Mouse (Mus musculus) cerebellum, adult 11 months (tissue): ENCODE data around the gene Zdhhc13.
A peak's percentile ranks its signal among the peaks of the same experiment; 100 is the strongest.

Source experiments
- DNase-seq: peaks from one replicate; pipeline ENCODE4 v3.0.0; 2022

The Zdhhc13 gene

DNA sequence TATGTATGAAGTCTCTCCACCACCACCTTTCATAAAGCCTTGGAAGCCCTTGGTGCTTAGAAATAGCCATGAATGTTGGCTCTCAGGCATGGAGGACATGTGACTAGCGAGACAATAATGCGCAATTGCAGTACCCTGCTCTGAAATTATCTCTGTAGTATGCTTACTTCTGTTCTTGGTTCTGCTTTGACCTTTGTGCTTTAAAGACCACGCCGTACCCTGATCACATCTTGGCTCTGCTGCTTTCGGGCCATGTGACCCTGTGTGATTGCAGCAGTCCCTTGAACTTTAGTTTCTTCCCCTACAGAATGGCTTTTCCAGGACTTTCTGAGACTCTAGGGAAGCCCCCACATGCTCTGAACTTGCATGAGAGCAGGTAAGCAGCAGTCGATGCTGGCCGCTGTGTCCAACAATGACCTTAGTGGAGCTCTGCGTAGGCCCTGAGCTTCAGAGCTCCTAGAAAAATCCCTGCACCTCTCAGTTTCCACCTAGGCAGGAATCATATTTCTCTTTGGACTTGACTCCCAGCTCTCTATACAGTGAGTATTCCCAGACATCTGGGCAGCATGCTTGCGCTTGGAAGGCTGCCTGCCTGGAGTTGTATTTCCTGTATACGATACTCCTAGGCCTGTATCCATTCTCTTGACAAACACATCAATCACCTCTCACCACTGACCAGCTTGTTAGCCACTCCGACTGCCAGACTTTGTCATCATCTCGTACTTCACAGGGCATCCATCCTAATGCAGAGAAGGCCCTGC lies 56.6 kb downstream of the Zdhhc13 start:
- DNase-seq = no peak

DNA sequence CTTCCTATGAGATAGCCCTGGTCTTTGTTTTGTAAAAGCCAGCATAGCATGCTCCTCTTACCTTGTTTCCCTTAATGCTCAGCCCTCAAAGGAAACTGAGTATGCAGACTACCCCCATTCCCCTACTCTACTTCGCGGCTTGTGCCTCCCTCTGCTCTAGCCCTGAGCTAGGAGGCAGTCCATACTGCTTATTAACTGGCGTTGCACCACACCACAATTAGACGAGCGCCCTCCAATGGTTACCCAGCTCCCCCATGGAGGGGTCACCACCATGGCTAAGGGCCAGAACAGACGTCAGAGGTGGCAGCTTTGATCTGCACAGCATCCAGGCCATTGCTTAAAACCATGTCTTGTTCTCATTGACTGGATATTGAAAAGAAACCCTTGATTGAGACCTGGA lies 58.0 kb downstream of the Zdhhc13 start:
- DNase-seq = no peak

DNA sequence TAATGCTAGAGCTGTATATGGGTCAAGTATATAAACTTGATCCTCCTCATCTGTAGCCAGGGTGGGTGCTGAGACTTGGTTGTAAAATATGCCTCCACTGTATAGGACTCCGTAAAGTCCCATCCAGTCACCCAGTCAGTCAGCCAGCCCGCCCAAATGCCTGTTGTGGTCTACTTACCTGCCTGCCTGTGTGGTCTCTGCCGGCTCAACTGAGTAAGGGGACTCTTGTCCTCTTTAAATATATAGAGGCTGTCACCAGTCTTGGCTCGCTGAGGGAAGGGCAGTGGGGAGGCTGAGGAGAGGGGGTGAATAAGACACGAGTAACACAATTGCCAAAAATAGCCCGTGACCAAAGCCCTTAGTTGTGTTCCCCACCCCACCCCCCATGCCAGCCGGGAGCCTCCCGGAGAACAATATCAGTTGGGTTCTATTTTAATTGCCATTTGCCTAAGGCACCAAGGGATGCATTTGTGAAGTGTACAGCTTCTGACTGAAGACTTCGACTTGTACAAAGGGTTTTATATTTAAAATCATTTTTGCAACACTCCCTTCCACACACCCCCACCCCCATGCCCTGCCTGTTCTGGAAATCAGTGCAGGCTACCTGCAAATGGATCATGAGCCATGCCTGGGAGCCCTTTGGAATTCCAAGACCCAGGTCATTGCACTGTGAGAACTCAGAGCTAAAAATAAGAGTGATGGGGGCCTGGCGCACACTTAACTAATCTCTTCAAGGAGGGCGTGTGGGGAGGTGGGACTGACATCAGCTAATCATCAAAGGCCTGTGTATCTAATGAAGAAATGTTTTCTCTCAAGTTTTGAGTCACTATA lies 59.2 kb downstream of the Zdhhc13 start, which contains the start of gene Csrp3:
Gene Csrp3, minus strand, starts transcription at position 214 of the 831 bp plus-strand sequence.
- no peak for DNase-seq

DNA sequence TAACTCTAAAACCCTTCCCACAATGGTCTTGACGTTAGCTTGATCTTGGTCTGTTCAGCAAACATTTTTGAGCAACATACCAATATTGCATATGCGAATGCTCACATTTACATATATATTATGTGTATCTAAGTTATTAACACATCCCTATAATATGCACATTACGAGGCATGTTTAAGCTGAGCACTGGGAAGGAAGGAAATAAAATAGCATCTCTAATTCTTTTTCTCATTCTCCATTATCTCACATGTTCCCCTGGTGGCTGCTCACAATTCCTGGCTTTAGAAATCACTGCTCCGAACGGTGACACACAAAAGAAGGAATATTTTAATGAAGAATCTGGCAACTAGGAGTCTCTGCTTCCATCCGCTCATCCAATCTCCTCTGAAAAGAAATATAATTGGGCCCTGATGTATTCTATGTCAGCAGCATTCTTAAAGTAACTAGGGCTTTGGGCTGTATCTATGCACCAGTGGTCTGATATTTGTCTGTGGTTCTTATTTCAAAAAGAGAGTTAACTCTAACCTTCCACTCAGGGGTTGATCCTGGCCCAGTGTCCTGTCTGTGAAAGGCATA lies 62.8 kb downstream of the Zdhhc13 start:
- no peak for DNase-seq

DNA sequence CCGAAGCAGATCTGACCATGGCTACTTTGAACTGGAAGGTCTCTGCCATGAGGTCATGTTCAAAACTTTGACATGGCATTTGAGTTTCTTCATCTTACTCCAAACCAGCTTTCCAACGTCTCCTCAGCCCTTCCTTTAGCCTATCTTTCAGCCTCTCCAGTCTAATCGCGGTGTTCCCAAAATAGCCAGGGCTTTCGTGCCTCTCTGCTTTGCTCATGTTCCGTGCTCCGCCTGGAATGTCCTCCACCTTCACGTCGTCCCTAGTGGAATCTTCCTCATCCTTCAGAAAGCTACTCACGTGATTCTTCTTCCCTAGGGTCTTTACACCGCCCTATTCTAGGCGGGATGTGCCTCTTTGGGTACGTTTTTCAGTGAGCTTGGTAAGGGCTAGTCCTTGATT lies 64.7 kb downstream of the Zdhhc13 start:
- no peak for DNase-seq

DNA sequence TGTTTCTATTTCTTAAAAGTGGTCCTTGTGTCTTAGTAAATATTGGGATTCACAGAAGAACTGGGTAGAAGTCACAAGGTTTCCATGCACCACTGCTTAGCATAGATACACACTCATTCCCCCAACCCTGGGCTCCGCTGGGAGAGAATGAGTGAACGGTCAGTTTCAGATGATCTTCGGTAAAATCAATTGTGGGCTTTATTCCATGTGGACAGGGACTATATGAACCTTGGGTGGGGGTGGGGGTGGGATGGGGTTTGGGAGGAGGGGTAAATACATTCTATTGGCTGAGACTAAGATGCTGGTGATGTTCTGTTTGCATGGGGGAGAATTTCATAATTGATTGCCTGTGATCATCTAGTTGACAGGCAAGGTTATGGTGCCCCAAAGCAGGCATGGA lies 66.7 kb downstream of the Zdhhc13 start:
- no peak for DNase-seq

DNA sequence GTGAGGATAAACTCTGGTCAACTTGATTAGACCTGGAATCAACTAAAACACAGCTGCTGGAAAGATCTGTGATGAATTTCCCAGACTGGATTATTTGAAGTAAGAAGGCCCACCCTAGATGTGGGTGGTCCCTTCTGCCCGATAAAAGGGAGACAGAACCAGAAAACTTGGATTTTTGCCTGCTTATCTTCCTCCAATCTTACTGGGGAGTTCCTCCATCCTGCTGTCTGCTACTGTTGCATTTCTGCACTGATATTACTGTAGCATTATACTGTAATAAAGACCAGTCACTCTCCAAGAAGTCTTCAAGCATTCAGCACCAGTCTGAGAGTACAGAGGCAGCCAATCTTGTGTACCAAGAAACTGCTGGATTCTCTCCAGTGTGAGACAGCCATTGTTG lies 69.5 kb downstream of the Zdhhc13 start:
- no peak for DNase-seq

DNA sequence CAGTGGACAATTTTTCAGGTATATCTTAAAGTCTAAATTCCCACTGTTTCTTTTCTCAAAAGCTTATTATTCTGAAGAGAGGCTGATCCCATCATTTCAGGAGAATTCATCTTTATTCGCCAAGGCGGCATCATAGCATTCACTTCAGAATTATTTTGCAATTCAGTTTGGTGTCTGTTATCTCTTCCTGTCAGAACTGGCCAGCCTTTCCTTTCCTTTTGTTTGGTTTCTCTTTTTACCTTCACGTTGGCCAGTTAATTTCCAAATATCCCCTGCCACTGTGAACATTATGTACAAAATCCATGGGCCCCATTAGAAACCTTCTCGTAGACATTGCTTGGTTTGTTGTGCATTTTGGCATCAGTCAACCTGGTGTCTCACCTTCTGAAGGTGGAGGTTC lies 70.6 kb downstream of the Zdhhc13 start:
- no peak for DNase-seq

DNA sequence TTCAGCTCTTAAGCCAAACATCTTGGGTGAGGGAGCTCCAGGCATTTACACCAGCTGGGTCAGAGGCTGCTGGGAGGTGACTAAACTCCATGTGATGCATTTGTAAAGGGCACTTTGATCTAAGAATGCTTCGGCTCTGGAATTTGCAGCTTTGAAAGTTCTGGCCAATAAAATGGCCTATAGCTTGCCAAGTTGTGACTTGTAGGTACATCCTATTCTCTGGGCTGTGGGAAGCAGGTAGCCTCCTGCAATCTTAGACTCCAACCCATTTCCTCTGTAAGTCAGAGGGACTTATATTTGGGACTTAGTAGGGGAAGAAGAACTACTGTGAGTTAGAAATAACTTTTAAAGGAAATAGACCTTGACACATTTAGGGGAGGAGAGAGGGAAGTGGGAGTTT lies 72.1 kb downstream of the Zdhhc13 start:
- DNase-seq = no peak

DNA sequence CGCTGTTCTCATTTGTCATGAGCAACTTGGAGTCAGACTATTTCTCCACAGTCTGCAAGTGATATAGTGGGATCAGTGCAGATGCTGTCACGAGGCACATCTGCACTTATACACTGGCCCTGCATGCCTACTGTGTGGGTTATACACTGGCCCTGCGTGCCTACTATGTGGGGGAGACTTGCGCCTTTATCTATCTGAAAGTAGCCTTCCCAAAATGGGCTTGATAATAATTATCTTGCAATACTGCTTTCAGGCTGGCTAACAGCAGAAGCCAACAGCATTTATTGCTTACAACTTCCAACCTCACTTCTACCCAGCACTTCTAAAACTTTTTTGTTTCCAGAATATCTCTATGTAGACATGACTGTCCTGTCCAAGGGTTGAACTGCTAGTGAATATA lies 73.0 kb downstream of the Zdhhc13 start:
- no peak for DNase-seq

DNA sequence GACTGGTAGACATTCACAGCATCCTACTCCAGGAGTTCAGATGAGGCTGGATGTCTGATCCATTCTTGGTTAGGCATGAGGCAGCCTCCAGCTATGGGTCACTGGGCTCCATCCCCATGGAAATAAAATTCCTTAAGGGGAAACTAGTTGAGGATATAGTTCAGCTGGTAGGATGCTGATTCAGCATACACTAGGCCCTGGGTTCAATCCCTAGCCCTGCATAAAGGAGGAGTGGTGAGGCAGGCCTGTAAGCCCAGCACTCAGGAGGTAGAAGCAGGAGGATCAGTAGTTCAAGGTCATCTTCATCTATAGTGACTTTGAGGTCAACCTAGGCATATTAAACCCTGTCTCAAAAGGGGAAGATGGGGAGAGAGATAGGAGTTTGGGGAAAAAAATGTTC lies 75.4 kb downstream of the Zdhhc13 start:
- no peak for DNase-seq

DNA sequence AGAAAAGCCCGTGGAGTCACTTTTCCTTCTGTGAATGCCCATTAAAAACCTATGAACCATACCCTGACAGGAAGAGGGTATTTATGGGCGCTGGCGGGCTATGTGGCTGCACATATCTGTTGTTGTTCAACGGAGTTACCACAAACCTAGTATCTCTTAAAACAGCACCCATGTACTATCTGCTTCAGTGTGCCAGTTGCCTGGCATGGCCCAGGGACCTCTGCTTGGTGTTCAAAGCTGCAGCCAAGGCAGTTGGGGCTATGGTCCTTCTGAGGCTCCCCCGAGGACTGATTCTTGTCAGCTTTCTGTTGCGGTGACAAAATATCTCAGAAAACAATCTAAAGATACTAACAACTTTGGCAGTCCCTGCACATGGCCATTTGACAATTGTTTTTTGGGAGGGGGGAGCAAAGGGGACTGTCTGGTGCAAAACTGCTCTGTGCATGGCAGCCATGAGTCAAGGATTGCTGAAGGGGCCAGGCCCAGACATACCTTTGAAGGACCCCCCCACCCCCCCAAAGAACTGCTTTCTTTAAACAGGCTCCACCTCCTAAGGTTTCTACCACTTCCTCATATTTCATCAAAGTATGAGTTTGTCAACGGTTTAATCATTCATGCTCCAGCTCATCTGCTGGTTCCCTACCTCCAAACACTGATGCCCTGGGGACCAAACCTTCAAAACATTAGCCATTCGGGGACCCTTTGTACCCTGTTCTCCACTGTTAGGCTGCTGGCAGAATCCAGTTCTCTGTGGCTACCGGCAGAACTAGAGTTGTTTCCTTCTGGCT lies 76.1 kb downstream of the Zdhhc13 start:
- DNase-seq = no peak

DNA sequence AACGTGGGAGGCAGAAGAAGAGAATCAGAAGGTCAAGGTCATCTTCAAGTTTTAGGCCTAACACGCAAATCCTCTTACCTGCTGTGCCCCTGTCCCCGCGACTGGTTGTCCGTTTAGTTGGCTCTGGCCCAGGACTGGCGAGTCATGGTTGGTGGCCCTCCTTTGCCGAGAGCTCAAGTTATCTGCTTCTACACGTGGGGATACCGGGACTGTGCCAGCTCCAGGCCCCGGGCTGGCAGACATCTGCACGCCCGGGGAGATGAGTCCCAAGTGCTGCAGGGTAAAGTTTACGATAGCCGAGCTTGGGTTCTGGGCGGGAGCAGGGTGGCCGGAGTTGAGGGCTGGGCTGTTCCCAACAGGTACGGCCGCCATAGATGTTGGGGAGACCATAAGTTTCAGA lies 78.8 kb downstream of the Zdhhc13 start:
- no peak for DNase-seq

DNA sequence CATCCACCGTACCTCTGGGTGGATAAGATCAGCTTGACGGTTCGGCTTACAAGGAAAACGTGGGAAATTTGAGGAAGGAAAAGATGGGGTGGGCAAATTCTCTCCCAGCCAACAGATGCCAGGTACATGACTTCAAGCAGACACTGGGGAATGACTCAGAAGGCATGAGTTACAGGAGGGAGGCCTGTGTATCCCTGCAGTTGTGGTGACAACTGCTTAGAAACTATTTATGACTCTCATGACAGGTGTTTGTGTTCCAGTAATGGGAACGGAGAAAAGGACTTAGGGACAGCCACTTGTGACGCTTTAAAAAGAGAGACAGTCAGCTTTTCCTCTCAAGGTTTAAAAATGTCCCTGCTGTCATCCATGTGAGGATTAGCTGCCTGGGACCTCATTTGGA lies 81.3 kb downstream of the Zdhhc13 start:
- no peak for DNase-seq

DNA sequence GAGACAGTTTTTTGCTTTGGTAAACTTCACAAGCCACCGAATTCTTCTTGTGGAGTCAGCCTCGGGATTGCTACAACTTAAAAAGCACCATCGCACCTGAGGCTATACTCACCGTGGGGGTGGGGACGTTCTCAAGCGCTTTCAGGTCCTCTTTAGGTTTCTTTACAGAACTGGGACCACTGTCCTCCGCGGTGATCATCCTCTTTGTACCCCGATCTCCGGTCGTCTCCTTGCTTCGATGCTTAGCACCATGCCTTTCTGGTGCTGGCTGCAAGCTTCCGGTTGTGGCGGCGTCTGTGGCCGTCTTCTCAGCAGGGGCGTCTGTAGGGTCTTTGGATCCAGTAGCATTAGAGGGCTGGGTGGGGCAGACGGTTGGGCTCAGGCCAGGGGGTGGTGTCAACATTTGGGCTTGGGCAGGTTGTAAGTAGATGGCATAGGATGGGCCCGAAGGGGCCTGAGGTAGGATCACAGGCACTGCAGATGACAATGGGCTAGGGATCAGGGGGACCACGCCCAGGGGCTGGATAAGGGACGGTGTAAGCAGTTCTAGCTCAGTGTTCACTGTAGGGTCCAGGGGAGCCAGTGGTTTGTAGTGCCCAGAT lies 81.9 kb downstream of the Zdhhc13 start:
- DNase-seq = no peak

DNA sequence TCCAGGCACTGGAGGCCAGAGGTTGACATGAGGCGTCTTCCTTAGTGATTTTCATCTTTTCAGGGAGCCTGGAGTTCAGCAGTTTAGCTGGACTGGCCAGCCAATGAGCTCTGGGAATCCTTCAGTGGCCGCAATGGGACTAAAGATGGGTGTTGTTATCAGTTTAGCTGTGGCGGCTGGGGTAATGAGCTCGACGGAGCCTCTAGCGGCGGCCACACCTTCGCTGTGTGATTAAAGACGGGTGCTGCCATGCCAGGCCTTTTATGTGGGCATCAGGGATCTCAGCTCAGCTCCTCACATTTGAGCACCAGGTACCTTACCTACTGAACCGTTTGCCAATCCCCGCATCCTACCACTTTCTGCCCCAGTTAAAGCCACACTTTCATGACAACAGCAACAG lies 82.5 kb downstream of the Zdhhc13 start:
- no peak for DNase-seq

DNA sequence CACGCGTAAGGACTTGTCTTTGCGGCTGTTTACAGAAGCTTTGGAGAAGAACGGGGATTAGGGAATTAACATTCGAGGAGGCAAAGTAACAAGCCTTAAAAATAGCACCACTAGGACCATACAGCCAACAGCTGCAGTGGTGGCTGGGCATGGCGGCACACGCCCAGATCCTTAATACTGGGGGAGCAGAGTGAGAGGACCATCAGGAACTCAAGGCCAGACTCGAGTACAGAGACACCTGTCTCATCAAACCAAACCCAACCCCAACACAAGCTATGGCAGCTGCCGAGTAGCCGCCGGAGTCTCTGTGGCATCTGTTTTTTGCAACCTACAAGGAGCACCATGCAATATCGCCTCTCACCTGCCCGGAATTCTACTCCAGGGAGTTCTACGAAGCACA lies 86.3 kb downstream of the Zdhhc13 start:
- DNase-seq = no peak

DNA sequence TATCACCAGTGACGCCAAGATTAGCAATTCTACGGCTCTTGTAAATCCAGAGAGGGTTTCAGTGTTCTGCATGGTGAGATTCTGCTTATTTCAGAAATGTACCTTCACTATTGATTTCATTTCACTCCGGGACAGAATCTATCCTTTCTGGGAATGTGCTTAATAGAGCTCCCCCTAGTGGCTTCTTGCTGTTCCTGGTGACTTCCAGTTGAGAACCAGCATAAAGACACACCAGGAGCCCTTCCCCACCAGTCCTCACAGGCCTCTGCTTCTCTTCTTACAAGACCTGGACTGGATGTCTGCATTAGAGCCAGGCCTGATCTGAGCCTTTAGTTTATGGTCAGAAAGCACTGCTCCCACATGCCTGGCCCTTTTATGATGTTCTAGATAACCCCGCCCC lies 87.7 kb downstream of the Zdhhc13 start:
- peak; percentile 29 for DNase-seq
